Mouse (Mus musculus): ENCODE data around the gene Rhag. TPM values are rescaled to one million over a fixed set of nuclear protein-coding genes. Genes with fewer than 3 reads are reported as not detected.
A peak's percentile ranks its signal among the peaks of the same experiment; 100 is the strongest.

Gene Rhag
- polyA plus RNA-seq, 1 experiment from 2014 or later = 0.82 TPM

DNA sequence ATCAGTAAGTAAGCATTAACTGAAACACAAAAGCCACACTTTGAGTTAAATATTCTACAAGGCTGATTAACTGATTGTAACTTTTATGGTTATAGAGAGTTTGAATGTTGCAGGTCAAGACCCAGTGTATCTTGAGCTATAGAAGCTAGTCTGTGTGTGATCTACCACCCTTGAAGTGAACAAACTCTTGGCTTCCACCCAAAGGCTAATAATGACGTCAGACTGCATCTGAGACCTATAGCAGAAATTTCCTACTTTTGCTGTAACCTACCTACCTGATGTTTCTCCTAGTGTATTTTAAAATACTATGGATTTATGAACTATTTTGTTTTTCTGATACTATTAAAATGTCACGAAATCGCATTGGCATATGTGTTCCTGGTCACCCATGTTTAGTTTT, 63.8 kb downstream of the Rhag start:
- H3K27me3 ChIP-seq (ENCODE audit: insufficient read depth, low read length) = no peaks in the 10 kb centered on the region
- H3K4me2 ChIP-seq = no peak overlapping the region
- no peak overlapping the region for H3K4me3 ChIP-seq (ENCODE audit: low read depth, low read length)
- no peaks in the 10 kb centered on the region for H3K9me3 ChIP-seq (ENCODE audit: low read depth, low read length)
- no peak overlapping the region for H3K9ac ChIP-seq
- no peak for TF ChIP-seq CTCF (IDR thresholded peaks at IDR 0.05; ENCODE audit: low read depth)
- 0 out of 2 replicates have a peak, but pooled peaks cover 4% of the 10 kb centered on the region for H3K4me1 ChIP-seq (ENCODE audit: insufficient read depth)
- WGBS = 74% methylated on average over 3 of the region's 3 CpGs
- ATAC-seq (ENCODE audit: insufficient read depth) (no peak), DNase-seq (peak; percentile 19)
- H3K36me3 ChIP-seq (ENCODE audit: insufficient read depth) = no peaks in the 10 kb centered on the region
- no peak overlapping the region for H3K27ac ChIP-seq (ENCODE audit: low read depth)

DNA sequence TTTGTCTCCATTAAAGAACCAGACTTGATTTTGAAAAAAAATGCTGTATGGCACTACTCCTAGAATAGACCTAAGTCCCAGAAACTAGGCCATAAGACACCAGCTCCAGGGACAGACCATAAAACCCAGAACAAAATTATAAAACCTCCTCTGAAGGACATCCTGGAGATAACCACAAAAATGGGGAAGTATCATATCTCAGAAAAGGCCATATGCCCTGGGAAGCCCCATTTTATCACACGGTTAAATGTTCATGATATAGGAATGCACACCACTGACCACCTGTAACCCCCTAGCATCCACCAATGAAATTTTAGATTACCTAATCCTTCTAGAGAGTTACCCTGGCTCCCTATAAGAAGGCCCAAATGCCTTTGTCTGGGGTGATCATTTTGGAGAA, 64.6 kb downstream of the Rhag start:
- no peak overlapping the region for H3K9ac ChIP-seq
- H3K9me3 ChIP-seq (ENCODE audit: low read depth, low read length) = no peaks in the 10 kb centered on the region
- no peaks in the 10 kb centered on the region for H3K27me3 ChIP-seq (ENCODE audit: insufficient read depth, low read length)
- 0 out of 2 replicates have a peak, but pooled peaks cover 4% of the 10 kb centered on the region for H3K4me1 ChIP-seq (ENCODE audit: insufficient read depth)
- no peak overlapping the region for H3K4me2 ChIP-seq
- TF ChIP-seq CTCF (IDR thresholded peaks at IDR 0.05; ENCODE audit: low read depth) = no peak
- H3K4me3 ChIP-seq (ENCODE audit: low read depth, low read length) = no peak overlapping the region
- DNase-seq (no peak), ATAC-seq (ENCODE audit: insufficient read depth) (no peak)
- 80% methylated on average over 1 of the region's 1 CpGs for WGBS
- H3K27ac ChIP-seq (ENCODE audit: low read depth) = no peak overlapping the region
- H3K36me3 ChIP-seq (ENCODE audit: insufficient read depth) = no peaks in the 10 kb centered on the region

DNA sequence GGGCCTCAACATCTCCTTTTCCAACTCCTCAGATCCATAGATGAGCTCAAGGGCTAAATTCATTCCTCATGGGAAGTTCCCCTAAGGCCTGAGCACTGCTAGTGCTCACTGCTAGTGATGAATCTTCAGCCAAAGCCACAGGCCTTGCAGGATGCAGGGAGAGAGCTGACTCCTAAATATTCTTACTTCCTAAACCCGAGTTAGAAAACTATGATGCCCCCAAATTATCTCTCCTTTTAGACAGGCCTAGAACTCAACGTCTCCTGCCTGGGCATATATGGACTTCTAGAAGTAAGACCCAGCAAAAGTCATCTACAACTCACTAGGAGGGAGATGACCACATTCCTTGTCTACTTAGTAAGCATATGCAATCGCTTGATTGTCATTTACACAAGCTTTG, 66.8 kb downstream of the Rhag start:
- WGBS = 33% methylated on average over 3 of the region's 3 CpGs
- H3K4me3 ChIP-seq (ENCODE audit: low read depth, low read length) = peak overlapping the region; percentile 69
- DNase-seq (no peak), ATAC-seq (ENCODE audit: insufficient read depth) (no peak)
- no peaks in the 10 kb centered on the region for H3K9me3 ChIP-seq (ENCODE audit: low read depth, low read length)
- TF ChIP-seq CTCF (IDR thresholded peaks at IDR 0.05; ENCODE audit: low read depth) = no peak
- peak overlapping the region; percentile 36; the same call in 1 of the 2 replicates for H3K27ac ChIP-seq (ENCODE audit: low read depth)
- 0 out of 2 replicates have a peak, but pooled peaks cover 4% of the 10 kb centered on the region for H3K4me1 ChIP-seq (ENCODE audit: insufficient read depth)
- H3K4me2 ChIP-seq = peak overlapping the region; percentile 80
- no peaks in the 10 kb centered on the region for H3K27me3 ChIP-seq (ENCODE audit: insufficient read depth, low read length)
- H3K9ac ChIP-seq = no peak overlapping the region
- no peaks in the 10 kb centered on the region for H3K36me3 ChIP-seq (ENCODE audit: insufficient read depth)

DNA sequence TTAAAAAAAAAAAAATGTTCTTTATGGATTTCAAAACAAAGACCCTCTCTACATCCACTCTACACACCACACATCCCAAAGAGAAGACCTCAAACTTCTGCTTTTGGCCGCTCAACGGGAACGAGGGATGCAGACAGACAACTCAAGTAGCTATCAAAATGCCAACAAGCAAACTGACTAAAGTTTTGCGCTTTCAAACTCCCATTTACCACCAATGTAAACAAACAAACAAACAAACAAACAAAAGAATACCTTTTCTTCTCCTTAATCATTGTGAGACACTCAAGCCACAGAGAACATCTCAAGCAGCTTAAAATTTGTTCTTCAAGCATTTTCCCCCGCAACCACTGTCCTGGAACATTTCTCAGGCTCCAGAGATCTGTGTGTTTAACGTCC, 68.6 kb downstream of the Rhag start:
- Histone ChIP-seq H3K4me2 (peak overlapping the region; percentile 80), H3K4me3 (ENCODE audit: low read depth, low read length) (peak overlapping the region; percentile 69), H3K4me1 (ENCODE audit: insufficient read depth) (0 out of 2 replicates have a peak, but pooled peaks cover 4% of the 10 kb centered on the region), H3K9ac (peak overlapping the region; percentile 74), H3K9me3 (ENCODE audit: low read depth, low read length) (no peaks in the 10 kb centered on the region), H3K27me3 (ENCODE audit: insufficient read depth, low read length) (no peaks in the 10 kb centered on the region), H3K27ac (ENCODE audit: low read depth) (peak overlapping the region; percentile 80; the same call in 1 of the 2 replicates), H3K36me3 (ENCODE audit: insufficient read depth) (no peaks in the 10 kb centered on the region)
- ATAC-seq (ENCODE audit: insufficient read depth) (no peak), DNase-seq (peak; percentile 28)
- no peak for TF ChIP-seq CTCF (IDR thresholded peaks at IDR 0.05; ENCODE audit: low read depth)
- WGBS = 5% methylated on average over 6 of the region's 6 CpGs

DNA sequence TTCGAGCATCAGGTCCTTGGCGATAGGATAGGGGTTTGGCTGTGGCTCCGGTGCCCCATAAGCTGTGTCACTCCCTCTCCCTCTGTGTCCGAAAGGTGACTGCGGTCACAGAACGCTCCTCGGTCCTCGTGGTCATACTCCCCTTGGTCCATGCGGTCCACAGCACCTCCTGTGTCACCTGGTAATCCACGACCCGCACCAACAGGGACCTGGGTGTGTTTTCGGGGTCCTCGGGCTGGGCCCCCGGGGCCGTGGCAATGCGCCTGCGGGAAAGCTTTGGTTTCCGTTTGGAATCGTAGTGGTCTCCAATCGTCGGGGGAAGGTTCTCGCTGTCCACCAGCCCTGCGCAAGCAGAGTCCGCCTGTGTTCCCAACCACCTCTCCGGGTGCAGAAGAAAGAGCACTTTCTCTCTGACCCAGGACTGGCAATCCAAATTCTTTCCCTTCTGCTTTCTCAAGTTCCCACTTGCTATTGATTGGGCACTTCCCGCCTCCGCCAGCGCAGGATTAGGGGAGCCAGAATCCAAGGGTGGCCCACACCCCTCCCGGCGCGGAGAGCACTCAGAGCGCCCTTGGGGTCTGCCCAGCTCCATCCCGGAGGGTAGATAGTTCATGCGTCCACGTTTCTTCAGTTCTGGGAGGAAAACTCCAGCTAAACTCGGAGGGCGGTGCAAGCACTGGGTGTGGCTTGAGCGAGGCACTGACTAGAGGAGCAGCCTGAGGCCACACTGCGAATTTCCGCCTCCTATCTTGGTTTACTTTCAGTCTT, 69.2 kb downstream of the Rhag start, which contains the start of gene 9130008F23Rik:
TSS of gene 9130008F23Rik (minus strand) at position 636 of the 768 bp plus-strand sequence.
- peak within 1 kb of the TSS; percentile 80 for H3K4me2 ChIP-seq
- H3K27me3 ChIP-seq (ENCODE audit: insufficient read depth, low read length) = no peaks in the 10 kb centered on the region
- peak within 1 kb of the TSS; percentile 74 for H3K9ac ChIP-seq
- under 1% methylated on average over 40 of the region's 40 CpGs for WGBS
- peak; percentile 87 for ATAC-seq (ENCODE audit: insufficient read depth)
- peak; percentile 80 for DNase-seq
- 0 out of 2 replicates have a peak, but pooled peaks cover 4% of the 10 kb centered on the region for H3K4me1 ChIP-seq (ENCODE audit: insufficient read depth)
- peak within 1 kb of the TSS; percentile 69 for H3K4me3 ChIP-seq (ENCODE audit: low read depth, low read length)
- peak; percentile 2; the same call in 1 of the 2 replicates for TF ChIP-seq CTCF (IDR thresholded peaks at IDR 0.05; ENCODE audit: low read depth)
- H3K27ac ChIP-seq (ENCODE audit: low read depth) = peak within 1 kb of the TSS; percentile 80
- H3K9me3 ChIP-seq (ENCODE audit: low read depth, low read length) = no peaks in the 10 kb centered on the region
- no peaks in the 10 kb centered on the region for H3K36me3 ChIP-seq (ENCODE audit: insufficient read depth)

DNA sequence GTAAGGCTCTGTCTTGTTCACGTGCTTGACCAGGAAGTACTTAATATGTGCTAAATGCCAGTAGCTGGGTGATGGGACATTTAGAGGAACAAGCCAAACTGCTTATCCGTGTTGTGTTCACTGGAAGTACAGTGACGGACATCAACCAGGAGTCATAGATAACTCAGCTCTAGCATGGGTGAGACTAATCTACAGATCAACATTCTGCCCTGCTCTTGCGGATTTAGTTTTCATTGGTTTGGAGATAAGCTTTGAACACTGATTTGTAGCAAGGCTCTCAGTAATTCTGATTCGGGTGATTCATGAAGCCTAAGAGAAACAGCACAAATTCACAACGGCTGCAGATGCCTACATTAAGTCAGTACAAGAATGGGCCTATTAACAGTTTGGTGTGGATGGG, 71.2 kb downstream of the Rhag start:
- 83% methylated on average over 6 of the region's 6 CpGs for WGBS
- H3K4me2 ChIP-seq = no peak overlapping the region
- 0 out of 2 replicates have a peak, but pooled peaks cover 4% of the 10 kb centered on the region for H3K4me1 ChIP-seq (ENCODE audit: insufficient read depth)
- no peaks in the 10 kb centered on the region for H3K9me3 ChIP-seq (ENCODE audit: low read depth, low read length)
- H3K27me3 ChIP-seq (ENCODE audit: insufficient read depth, low read length) = no peaks in the 10 kb centered on the region
- H3K4me3 ChIP-seq (ENCODE audit: low read depth, low read length) = no peak overlapping the region
- no peak for DNase-seq
- no peak overlapping the region for H3K9ac ChIP-seq
- no peak overlapping the region for H3K27ac ChIP-seq (ENCODE audit: low read depth)
- no peak for TF ChIP-seq CTCF (IDR thresholded peaks at IDR 0.05; ENCODE audit: low read depth)
- no peaks in the 10 kb centered on the region for H3K36me3 ChIP-seq (ENCODE audit: insufficient read depth)
- ATAC-seq (ENCODE audit: insufficient read depth) = no peak

DNA sequence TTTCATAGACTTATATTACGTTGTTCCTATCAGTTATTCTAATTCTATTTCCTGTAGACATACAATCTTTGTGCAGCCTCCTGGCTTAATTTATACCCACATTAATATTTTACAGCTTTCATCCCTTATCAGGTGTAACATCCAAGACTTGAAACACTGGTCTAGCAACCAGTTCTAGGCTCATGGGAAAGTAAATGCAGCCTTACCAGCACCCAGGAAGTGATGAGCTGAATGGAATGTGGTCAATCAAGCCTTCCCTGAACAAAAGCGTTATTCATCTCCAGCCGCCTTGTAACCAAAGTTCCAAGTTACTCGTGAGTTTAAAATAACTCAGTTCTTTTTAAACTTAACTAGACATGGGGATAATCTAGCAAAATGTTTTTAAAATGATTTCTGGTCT, 74.2 kb downstream of the Rhag start:
- H3K4me3 ChIP-seq (ENCODE audit: low read depth, low read length) = no peak overlapping the region

More for the DNA sequence above, 74.2 kb downstream of the Rhag start:
- H3K9me3 ChIP-seq (ENCODE audit: low read depth, low read length) = no peaks in the 10 kb centered on the region
- no peaks in the 10 kb centered on the region for H3K36me3 ChIP-seq (ENCODE audit: insufficient read depth)
- H3K4me2 ChIP-seq = no peak overlapping the region
- H3K27ac ChIP-seq (ENCODE audit: low read depth) = no peak overlapping the region
- ATAC-seq (ENCODE audit: insufficient read depth) (no peak), DNase-seq (no peak)
- H3K27me3 ChIP-seq (ENCODE audit: insufficient read depth, low read length) = no peaks in the 10 kb centered on the region
- TF ChIP-seq CTCF (IDR thresholded peaks at IDR 0.05; ENCODE audit: low read depth) = no peak
- WGBS = 66% methylated on average over 4 of the region's 4 CpGs
- no peak overlapping the region for H3K9ac ChIP-seq
- H3K4me1 ChIP-seq (ENCODE audit: insufficient read depth) = no peaks in the 10 kb centered on the region
